Mouse (Mus musculus) liver, embryonic 14.5 days (tissue): ENCODE measurements at regions not wholly inside any gene's neighbourhood (a gene's known extent, or its start where the extent isn't known, plus 50 kb on each side); places are given as distances from the start of the nearest gene placed in this dataset.

Source experiments
- ATAC-seq: fragments of 200-750 bp; cut with Nextera tagmentation; 2 replicates; pipeline ENCODE4 v1.8.0; 2017; ENCODE audit warnings: moderate number of reproducible peaks, mild to moderate bottlenecking, moderate library complexity; ENCODE audit not compliant: insufficient read depth
- DNase-seq, 3 experiments: peaks; one replicate each; pipeline ENCODE4 v3.0.0-alpha.2; 2012 to 2013; ENCODE audit warnings: low read depth in 3 of 3, low spot score in 3 of 3
- H3K27ac ChIP-seq: fragments of 300-500 bp; sonication (generic); 2 replicates; pipeline ENCODE4 v1.5.1; 2014; ENCODE audit warnings: moderate library complexity, mild to moderate bottlenecking, control low read depth, inconsistent platforms
- H3K27me3 ChIP-seq: fragments of 300-500 bp; sonication (generic); 2 replicates; pipeline ENCODE4 v1.6.1; 2014; ENCODE audit warnings: mild to moderate bottlenecking, low read length, moderate library complexity; ENCODE audit not compliant: control insufficient read depth, insufficient read depth
- H3K36me3 ChIP-seq: fragments of 300-500 bp; sonication (generic); replicated peaks from 2 replicates; pipeline ENCODE4 v1.6.1; 2014; ENCODE audit warnings: low read depth; ENCODE audit not compliant: control insufficient read depth, insufficient read depth
- H3K4me1 ChIP-seq, 2 experiments: fragments of 200-500 bp in 1 of 2; fragments of 300-500 bp in 1 of 2; sonication (generic) in 1 of 2; replicated peaks; 2 replicates each; pipeline ENCODE4 v1.6.1; 2012 to 2014; ENCODE audit warnings: antibody characterized with exemption in 1 of 2, inconsistent platforms in 1 of 2, low read length in 1 of 2; ENCODE audit not compliant: control insufficient read depth in 2 of 2, insufficient read depth in 2 of 2
- H3K4me2 ChIP-seq: fragments of 300-500 bp; sonication (generic); 2 replicates; pipeline ENCODE4 v1.6.1; 2014; ENCODE audit warnings: low read depth, mild to moderate bottlenecking, control low read depth, moderate library complexity
- H3K4me3 ChIP-seq, 2 experiments: fragments of 200-500 bp in 1 of 2; fragments of 300-500 bp in 1 of 2; sonication (generic) in 1 of 2; 2 replicates each; pipeline ENCODE4 v1.5.1; 2012 to 2014; ENCODE audit warnings: low read depth in 2 of 2, low read length in 2 of 2, mild to moderate bottlenecking in 2 of 2, control low read depth in 1 of 2, inconsistent platforms in 1 of 2, moderate library complexity in 1 of 2; ENCODE audit not compliant: insufficient read depth in 1 of 2
- H3K9ac ChIP-seq: fragments of 300-500 bp; sonication (generic); replicated peaks from 2 replicates; pipeline ENCODE4 v1.6.1; 2014; ENCODE audit warnings: mild to moderate bottlenecking, control low read depth, moderate library complexity
- H3K9me3 ChIP-seq: fragments of 300-500 bp; sonication (generic); 2 replicates; pipeline ENCODE4 v1.6.1; 2016; ENCODE audit warnings: low read length, mixed read lengths; ENCODE audit not compliant: control insufficient read depth
- CTCF ChIP-seq: IDR thresholded peaks from 2 replicates; pipeline ENCODE4 v1.5.1; 2016; ENCODE audit warnings: antibody characterized with exemption, low read depth, control low read depth
- EP300 ChIP-seq: IDR thresholded peaks from 2 replicates; pipeline ENCODE4 v1.6.1; 2016; ENCODE audit warnings: antibody characterized with exemption, low read depth
- WGBS: fragments of 180-500 bp; shearing (Covaris S2); extraction: QIAGEN DNeasy Blood & Tissue Kit; methylation state at CpG from one replicate; pipeline ENCODE4 v1.1.7; 2014; ENCODE audit not compliant: insufficient replicate concordance; 5-methylcytosine and 5-hydroxymethylcytosine counted together

- H3K9ac ChIP-seq = no peak overlapping the region
- WGBS = 33% methylated on average over 3 of the region's 3 CpGs
- DNase-seq = no peak
Measured at GRCm38 (mm10) chr19:26987197-26987596, 101.5 kb downstream of the Gm815 start.

GRCm38 (mm10) chr19:26987909-26988456, 102.3 kb downstream of the Gm815 start:
- DNase-seq (no peak), ATAC-seq (no peak)
- Histone ChIP-seq H3K9me3 (no peaks in the 10 kb centered on the region), H3K4me1 (no peaks in the 10 kb centered on the region), H3K27me3 (no peaks in the 10 kb centered on the region), H3K9ac (no peak overlapping the region), H3K36me3 (no peaks in the 10 kb centered on the region), H3K4me2 (no peak overlapping the region), H3K27ac (no peak overlapping the region), H3K4me3 (no peak overlapping the region)
- 72% methylated on average over 6 of the region's 6 CpGs for WGBS
- TF ChIP-seq CTCF = no peak

More at GRCm38 (mm10) chr19:26987197-26987596, 101.5 kb downstream of the Gm815 start:
- Histone ChIP-seq H3K4me2 (no peak overlapping the region), H3K4me3 (no peak overlapping the region), H3K36me3 (no peaks in the 10 kb centered on the region), H3K27ac (no peak overlapping the region), H3K4me1 (no peaks in the 10 kb centered on the region), H3K9me3 (no peaks in the 10 kb centered on the region), H3K27me3 (no peaks in the 10 kb centered on the region)
- TF ChIP-seq EP300 (no peak), CTCF (no peak)
- ATAC-seq = no peak

GRCm38 (mm10) chr19:26994586-26995352, 109.1 kb downstream of the Gm815 start:
- no peak for ATAC-seq
- no peaks in the 10 kb centered on the region for H3K9me3 ChIP-seq
- H3K4me2 ChIP-seq = no peak overlapping the region
- no peak overlapping the region for H3K27ac ChIP-seq
- no peaks in the 10 kb centered on the region for H3K27me3 ChIP-seq
- DNase-seq = no peak
- H3K9ac ChIP-seq = no peak overlapping the region
- H3K4me1 ChIP-seq = no peaks in the 10 kb centered on the region
- WGBS = 49% methylated on average over 4 of the region's 4 CpGs
- H3K36me3 ChIP-seq = no peaks in the 10 kb centered on the region
- TF ChIP-seq CTCF (no peak), EP300 (no peak)
- no peak overlapping the region for H3K4me3 ChIP-seq

- Histone ChIP-seq H3K36me3 (no peaks in the 10 kb centered on the region), H3K27me3 (no peaks in the 10 kb centered on the region), H3K4me3 (no peak overlapping the region), H3K9ac (no peak overlapping the region), H3K27ac (no peak overlapping the region), H3K4me2 (no peak overlapping the region), H3K9me3 (no peaks in the 10 kb centered on the region), H3K4me1 (no peaks in the 10 kb centered on the region)
- DNase-seq (no peak), ATAC-seq (no peak)
- no peak for TF ChIP-seq CTCF
- no peak for TF ChIP-seq EP300
- 66% methylated on average over 3 of the region's 3 CpGs for WGBS
Measured at GRCm38 (mm10) chr19:26999596-26999995, 113.9 kb downstream of the Gm815 start.

GRCm38 (mm10) chr19:27021930-27022329, 136.2 kb downstream of the Gm815 start:
- no peaks in the 10 kb centered on the region for H3K9me3 ChIP-seq
- TF ChIP-seq CTCF (no peak), EP300 (no peak)
- ATAC-seq (no peak), DNase-seq (no peak)
- no peak overlapping the region for H3K4me2 ChIP-seq
- no peaks in the 10 kb centered on the region for H3K4me1 ChIP-seq
- H3K4me3 ChIP-seq = no peak overlapping the region
- no peak overlapping the region for H3K27ac ChIP-seq
- 67% methylated on average over 3 of the region's 3 CpGs for WGBS
- no peak overlapping the region for H3K9ac ChIP-seq
- no peaks in the 10 kb centered on the region for H3K27me3 ChIP-seq
- H3K36me3 ChIP-seq = no peaks in the 10 kb centered on the region
